Mouse (Mus musculus) kidney, adult 2 months (tissue): ENCODE results near the gene Gramd1b.

Source experiments
- CTCF ChIP-seq: fragments of 200-500 bp; conservative IDR thresholded peaks from 2 replicates; pipeline ENCODE4 v1.5.1; 2011; ENCODE audit warnings: low read depth, mild to moderate bottlenecking, control low read depth, low read length, moderate library complexity, mixed read lengths; ENCODE audit not compliant: insufficient read depth, insufficient read length
- POLR2A ChIP-seq: fragments of 200-500 bp; IDR thresholded peaks from one replicate; pipeline ENCODE4 v1.6.1; 2011; ENCODE audit warnings: low read depth, low read length, control low read depth

- TF ChIP-seq CTCF, result no peak
- no peak for TF ChIP-seq POLR2A
Measured at GRCm38 (mm10) chr9:40530536-40530935, 647 bp downstream of the Gramd1b start.
